Mouse (Mus musculus) forelimb bud, embryonic 11.5 days (tissue): Measurements from ENCODE around the gene Mecom.
"Not testable (repeated sequence)": the region's sequence is repeated elsewhere in the genome, so short reads cannot be mapped to it uniquely, and the experiment has no call there.

Source experiments
- DNase-seq: peaks from one replicate; pipeline ENCODE4 v3.0.0-alpha.2; 2012; ENCODE audit warnings: low read depth, low spot score

Mecom gene

GRCm38 (mm10) chr3:30547908-30548307 is at the start of gene Mecom:
Gene Mecom, minus strand, starts transcription at chr3:30548008.
- DNase-seq: no peak

- no peak for DNase-seq
Measured at GRCm38 (mm10) chr3:30597271-30597670, 49.5 kb upstream of the Mecom start.

GRCm38 (mm10) chr3:30595111-30595832 is 47.5 kb upstream of the Mecom start:
- peak; percentile 47 for DNase-seq

- peak; percentile 24 for DNase-seq
Measured at GRCm38 (mm10) chr3:30593719-30594485, 46.1 kb upstream of the Mecom start.

GRCm38 (mm10) chr3:30592418-30592853 is 44.6 kb upstream of the Mecom start:
- peak; percentile 78 for DNase-seq

- DNase-seq: no peak
Measured at GRCm38 (mm10) chr3:30588865-30589264, 41.1 kb upstream of the Mecom start.

- no peak for DNase-seq
Measured at GRCm38 (mm10) chr3:30573549-30573948, 25.7 kb upstream of the Mecom start.

- DNase-seq: not testable (repeated sequence)
Measured at GRCm38 (mm10) chr3:30566333-30566732, 18.5 kb upstream of the Mecom start.

- peak; percentile 16 for DNase-seq
Measured at GRCm38 (mm10) chr3:30560677-30561314, 13.0 kb upstream of the Mecom start.

- no peak for DNase-seq
Measured at GRCm38 (mm10) chr3:30553741-30554140, 5.9 kb upstream of the Mecom start.

- peak; percentile 24 for DNase-seq
Measured at GRCm38 (mm10) chr3:30550218-30550617, 2.4 kb upstream of the Mecom start.

- DNase-seq: no peak
Measured at GRCm38 (mm10) chr3:30548928-30549327, 1.1 kb upstream of the Mecom start.

- no peak for DNase-seq
Measured at GRCm38 (mm10) chr3:30546831-30547369, 908 bp downstream of the Mecom start.

GRCm38 (mm10) chr3:30546366-30546765 is 1.4 kb downstream of the Mecom start:
- DNase-seq: no peak

- no peak for DNase-seq
Measured at GRCm38 (mm10) chr3:30545246-30545645, 2.6 kb downstream of the Mecom start.

GRCm38 (mm10) chr3:30544305-30544704 is 3.5 kb downstream of the Mecom start:
- DNase-seq: no peak

- no peak for DNase-seq
Measured at GRCm38 (mm10) chr3:30535821-30536220, 12.0 kb downstream of the Mecom start.

GRCm38 (mm10) chr3:30520751-30521150 is 27.1 kb downstream of the Mecom start:
- not testable (repeated sequence) for DNase-seq

GRCm38 (mm10) chr3:30519425-30519824 is 28.4 kb downstream of the Mecom start:
- no peak for DNase-seq

GRCm38 (mm10) chr3:30515795-30516170 is 32.0 kb downstream of the Mecom start:
- no peak for DNase-seq

- peak; percentile 75 for DNase-seq
Measured at GRCm38 (mm10) chr3:30514901-30515794, 32.7 kb downstream of the Mecom start.
